Mouse (Mus musculus): Measurements from ENCODE around the gene Tmem104.

- TF ChIP-seq CTCF (IDR thresholded peaks at IDR 0.05; ENCODE audit: borderline replicate concordance, insufficient read depth, low read length), result peak; percentile 37; the same call in 1 of the 2 replicates
- TF ChIP-seq POLR2A (IDR thresholded peaks at IDR 0.05; ENCODE audit: low read depth, low read length), result no peak
Observed at GRCm38 (mm10) chr11:115163568-115164150, 23.6 kb upstream of the Tmem104 start.

Measured in embryonic fibroblast, embryonic 13.5 days (primary cell).